Mouse (Mus musculus) layer of hippocampus, adult 2 months (tissue): ENCODE data around the gene Gorasp2. TPM values are rescaled to one million over a fixed set of nuclear protein-coding genes. Genes with fewer than 3 reads are reported as not detected.

Experiments used
- DNase-seq, 2 experiments: peaks; one replicate each; pipeline ENCODE4 v3.0.0; 2022; ENCODE audit warnings: low spot score in 2 of 2
- H3K27ac ChIP-seq: fragments of 200-600 bp; 2 replicates; pipeline ENCODE4 v1.8.1; 2022
- H3K4me3 ChIP-seq: fragments of 200-600 bp; 2 replicates; pipeline ENCODE4 v1.8.1; 2022; ENCODE audit warnings: mild to moderate bottlenecking
- CTCF ChIP-seq: fragments of 200-600 bp; conservative IDR thresholded peaks from 2 replicates; pipeline ENCODE4 v1.8.1; 2022; ENCODE audit warnings: antibody characterized with exemption, mild to moderate bottlenecking, moderate library complexity
- long read RNA-seq, 2 experiments: library from polyadenylated mRNA; stranded (forward); transcript quantifications; one replicate each; pipeline ENCODE4 v2.0.0; 2021; ENCODE audit warnings: borderline mapping rate in 2 of 2
- total RNA-seq, 2 experiments: library from RNA; stranded (reverse); gene quantifications; 2 replicates each; pipeline ENCODE4 v1.2.3; 2021

The Gorasp2 gene
- total RNA-seq, result 100 to 1,000 TPM; 105 to 108 TPM
- long read RNA-seq, experiment 1, transcript Gorasp2-201 (10 exons, 2,238 nt), result major isoform, 106 of 119 reads
- long read RNA-seq, experiment 1, partial matches to known transcripts, result 5 of 119 reads
- long read RNA-seq, experiment 1, other reads (novel, unspliced or antisense), result 8 of 119 reads
- long read RNA-seq, experiment 2, transcript Gorasp2-201 (10 exons, 2,238 nt), result major isoform, 142 of 158 reads
- long read RNA-seq, experiment 2, partial matches to known transcripts, result 10 of 158 reads
- long read RNA-seq, experiment 2, other reads (novel, unspliced or antisense), result 6 of 158 reads

DNA sequence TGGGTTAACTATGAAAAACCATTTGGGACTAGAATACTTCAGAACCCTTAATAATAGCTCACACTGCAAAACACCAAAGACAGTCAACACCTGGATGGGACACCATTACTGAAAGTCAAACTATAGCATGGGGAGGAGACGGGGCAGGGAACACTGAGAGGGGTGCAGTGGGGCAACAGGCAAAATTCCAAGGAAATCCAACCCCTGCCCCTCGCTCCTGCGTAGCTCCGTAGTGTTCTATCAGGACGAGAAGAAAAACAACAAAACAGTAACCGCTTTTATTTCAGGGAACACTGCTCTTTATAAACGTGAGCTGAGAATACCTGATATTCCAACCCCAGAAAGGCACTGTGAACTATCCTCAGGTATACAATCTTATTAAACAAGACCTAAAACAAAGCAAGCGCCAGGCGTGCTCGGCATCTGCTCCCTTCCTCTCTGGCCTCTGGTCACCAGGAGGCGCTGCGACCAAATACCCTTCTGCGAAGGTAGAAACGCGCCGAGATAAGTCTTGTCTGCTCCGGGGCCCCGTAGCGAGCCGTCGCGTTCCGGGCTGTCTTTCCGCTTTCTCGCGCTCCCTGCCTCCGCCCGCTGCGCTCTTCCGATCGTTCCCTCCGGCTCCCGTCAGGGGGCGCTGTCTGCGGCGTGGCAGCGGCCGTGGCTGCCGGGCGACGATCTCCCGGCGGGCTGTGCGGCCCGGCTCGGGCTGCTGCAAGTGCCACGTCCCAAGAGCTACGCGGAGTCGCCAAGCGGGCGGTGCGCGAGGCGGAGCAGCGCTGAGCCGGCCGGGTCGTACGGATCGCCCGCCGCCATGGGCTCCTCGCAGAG, at the start of gene Gorasp2:
Gorasp2 (plus strand) TSS at position 690 of the 828 bp plus-strand sequence.
- H3K27ac ChIP-seq, result peak within 1 kb of the TSS; percentile 97
- peak; percentile 98 for TF ChIP-seq CTCF

DNA sequence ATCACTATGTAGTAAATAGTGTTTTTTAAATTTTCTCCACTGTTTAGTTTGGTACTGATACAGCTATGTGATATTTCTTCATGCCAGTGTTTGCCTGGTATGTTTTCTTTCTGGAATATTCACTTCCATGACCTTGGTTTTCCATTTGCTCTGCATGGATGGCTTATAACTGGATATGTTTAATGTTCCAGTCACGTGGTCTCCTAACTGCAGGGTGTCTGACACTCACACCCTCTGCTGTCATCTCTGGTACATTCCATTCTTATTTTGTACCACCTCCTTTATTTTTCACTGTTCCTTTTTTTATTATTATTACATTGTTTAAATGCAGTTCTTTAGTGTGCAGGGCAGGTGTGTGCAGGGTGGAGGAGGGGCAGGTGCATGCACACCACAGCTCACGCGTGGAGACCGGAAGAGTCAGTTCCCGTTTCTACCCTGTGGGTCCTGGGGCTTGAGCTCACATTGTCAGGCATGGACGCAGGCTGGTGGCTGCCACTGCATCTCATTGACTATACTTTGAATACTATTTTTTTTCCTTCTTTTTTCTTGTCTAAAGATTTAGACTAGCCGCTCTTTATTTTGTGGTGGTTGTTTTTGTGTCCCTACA, 46.5 kb upstream of the Gorasp2 start:
- TF ChIP-seq CTCF, result no peak
- Histone ChIP-seq H3K4me3 (no peak overlapping the region), H3K27ac (no peak overlapping the region)
- DNase-seq, result no peak

More for the DNA sequence above, at the start of gene Gorasp2:
- peak; percentile 96 to 97 for DNase-seq
- peak within 1 kb of the TSS; percentile 96 for H3K4me3 ChIP-seq

DNA sequence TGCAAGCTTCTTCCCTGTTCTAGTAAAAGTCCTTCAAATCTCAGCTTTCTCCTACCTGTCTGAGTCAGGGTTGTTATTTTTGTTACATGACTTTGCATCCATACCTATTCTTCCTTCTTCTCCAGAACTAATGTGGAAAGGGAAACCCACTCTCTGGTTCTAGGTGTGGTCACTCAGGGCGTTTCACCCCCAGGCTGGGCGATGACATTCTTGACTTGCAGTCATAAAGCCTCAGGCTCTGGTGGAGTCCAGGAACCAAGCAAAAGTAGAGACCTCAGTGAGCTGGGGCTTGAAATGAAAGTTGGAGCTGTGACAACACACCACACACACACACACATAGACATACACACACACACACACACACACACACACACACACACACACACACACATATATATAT, 45.3 kb upstream of the Gorasp2 start:
- no peak for DNase-seq
- Histone ChIP-seq H3K27ac (no peak overlapping the region), H3K4me3 (no peak overlapping the region)
- no peak for TF ChIP-seq CTCF

DNA sequence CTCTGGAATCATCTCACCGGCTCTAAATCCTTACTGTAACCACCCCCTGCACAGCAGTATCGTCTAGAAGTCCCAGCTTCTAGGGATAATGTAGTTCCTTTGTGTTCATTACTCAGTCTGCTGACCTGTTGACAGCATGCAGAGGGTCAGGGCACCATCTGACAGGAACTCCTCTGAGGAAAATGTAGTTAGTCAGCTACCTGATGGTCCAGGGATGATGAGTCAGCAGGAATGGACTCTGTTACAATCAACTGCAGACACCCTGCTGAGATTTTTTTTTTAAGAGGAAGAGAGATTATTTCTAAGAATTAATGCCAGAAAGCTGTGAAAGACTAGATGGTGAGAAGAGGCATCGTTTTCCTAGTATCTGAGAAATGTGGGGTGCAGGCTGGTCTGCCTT, 44.8 kb upstream of the Gorasp2 start:
- Histone ChIP-seq H3K4me3 (no peak overlapping the region), H3K27ac (no peak overlapping the region)
- no peak for DNase-seq
- TF ChIP-seq CTCF, result no peak

DNA sequence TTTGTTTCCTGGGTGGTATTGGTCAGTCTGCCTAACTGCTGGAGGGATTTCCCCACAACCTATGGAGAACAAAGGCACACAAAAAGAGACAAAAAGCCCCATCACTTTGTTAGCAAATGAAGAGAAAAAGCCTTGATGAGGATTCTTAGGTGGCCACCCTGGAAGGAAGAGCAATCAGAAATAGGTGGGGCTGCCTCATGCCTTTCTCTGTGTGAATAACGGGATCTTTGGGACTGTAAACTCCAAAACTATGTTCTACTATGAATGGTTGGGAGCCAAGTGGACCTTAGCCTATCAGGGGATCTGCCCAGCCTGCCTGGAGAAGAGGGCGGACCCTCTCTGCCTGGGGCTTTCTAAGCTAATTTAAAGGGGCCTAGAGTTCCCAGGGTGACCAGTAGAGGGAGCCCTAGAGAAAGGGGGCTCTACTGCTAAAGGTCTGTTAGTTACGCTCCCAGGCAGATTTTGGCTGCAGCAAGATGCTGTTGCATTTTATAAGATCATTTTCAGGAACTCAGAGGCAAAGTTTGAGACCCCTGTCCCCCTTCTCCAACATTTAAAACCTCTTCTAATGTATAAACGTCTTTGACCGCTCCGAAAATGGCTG, 42.0 kb upstream of the Gorasp2 start:
- peak; percentile 73 for TF ChIP-seq CTCF
- no peak overlapping the region for H3K27ac ChIP-seq
- no peak for DNase-seq
- H3K4me3 ChIP-seq, result no peak overlapping the region

DNA sequence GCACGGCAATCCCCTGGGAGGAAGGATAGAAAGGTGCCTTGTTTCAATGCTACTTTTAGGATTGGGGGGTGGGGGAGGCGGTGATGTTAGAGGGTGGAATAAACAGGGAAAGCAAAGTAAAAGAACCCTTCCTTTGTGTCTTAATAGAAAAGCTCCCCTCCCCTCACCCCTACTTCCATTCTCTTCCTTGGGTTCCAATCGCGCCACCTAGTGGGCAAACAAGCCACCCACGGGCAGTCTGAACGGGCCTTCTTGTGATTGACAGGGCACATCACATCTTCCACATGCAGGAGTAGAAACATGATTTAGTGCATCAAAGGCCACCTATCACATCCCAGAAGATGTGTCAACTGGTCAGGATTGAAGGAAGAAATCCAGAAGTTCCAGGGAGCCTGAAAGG, 41.2 kb upstream of the Gorasp2 start:
- H3K27ac ChIP-seq, result no peak overlapping the region
- peak; percentile 74 to 81 for DNase-seq
- H3K4me3 ChIP-seq, result no peak overlapping the region

DNA sequence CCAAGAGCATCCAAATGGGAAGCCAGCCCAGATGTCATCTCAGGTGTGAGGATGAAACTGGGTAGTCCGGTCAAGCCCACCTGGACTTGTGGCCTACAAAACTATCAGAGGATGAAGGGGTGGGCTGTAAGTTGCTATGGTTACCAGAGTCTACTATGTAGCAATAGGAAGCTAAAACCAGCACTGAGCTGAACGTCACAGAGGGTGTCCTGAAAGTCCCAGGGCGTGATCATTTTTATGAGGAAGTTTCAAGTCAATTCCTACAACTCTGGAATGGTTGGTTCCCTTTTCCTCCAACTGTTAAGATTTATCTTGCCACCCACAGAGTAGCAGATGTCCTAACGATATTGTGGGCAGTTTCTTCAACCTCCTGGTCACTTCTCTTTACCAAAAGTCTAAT, 39.1 kb upstream of the Gorasp2 start:
- Histone ChIP-seq H3K27ac (no peak overlapping the region), H3K4me3 (no peak overlapping the region)
- TF ChIP-seq CTCF, result no peak
- no peak for DNase-seq

More for the DNA sequence above, 41.2 kb upstream of the Gorasp2 start:
- peak; percentile 84 for TF ChIP-seq CTCF

DNA sequence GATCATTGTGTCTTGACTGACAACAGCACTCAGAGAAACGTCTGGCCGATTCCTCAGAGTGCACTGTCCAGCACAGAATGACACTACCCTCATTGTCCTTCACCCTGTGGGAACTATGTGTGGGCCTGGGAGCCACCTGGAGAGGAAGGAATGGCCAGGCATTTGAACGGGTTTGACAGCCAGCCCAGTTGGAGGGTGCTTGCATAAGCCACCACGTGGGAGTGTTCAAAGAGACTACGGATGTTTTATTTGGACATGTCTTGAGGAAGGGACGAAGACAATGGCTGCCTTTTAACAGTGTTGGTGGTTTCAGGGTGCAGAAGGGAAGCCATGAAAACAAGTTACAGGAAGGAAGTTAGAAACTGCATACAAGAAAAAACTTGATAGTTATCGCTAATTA, 35.6 kb upstream of the Gorasp2 start:
- Histone ChIP-seq H3K27ac (no peak overlapping the region), H3K4me3 (no peak overlapping the region)
- DNase-seq, result no peak
- TF ChIP-seq CTCF, result no peak

DNA sequence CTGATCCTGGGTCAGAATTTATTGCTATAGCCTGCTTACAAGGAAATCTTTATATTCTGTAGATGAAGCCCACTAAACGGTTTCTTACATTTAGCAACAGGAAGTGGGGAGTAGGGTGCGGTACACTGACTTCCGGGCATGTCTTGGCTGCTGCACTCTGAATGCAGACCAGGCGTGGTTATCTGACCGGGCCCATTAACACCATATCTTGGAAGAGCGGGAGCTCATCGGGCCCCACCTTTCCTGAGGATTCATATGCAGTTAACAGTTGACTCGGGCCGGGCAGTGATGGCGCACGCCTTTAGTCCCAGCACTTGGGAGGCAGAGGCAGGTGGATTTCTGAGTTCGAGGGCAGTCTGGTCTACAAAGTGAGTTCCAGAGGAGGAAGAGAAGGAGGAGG, 33.0 kb upstream of the Gorasp2 start:
- Histone ChIP-seq H3K4me3 (no peak overlapping the region), H3K27ac (no peak overlapping the region)
- TF ChIP-seq CTCF, result no peak
- DNase-seq, result no peak

DNA sequence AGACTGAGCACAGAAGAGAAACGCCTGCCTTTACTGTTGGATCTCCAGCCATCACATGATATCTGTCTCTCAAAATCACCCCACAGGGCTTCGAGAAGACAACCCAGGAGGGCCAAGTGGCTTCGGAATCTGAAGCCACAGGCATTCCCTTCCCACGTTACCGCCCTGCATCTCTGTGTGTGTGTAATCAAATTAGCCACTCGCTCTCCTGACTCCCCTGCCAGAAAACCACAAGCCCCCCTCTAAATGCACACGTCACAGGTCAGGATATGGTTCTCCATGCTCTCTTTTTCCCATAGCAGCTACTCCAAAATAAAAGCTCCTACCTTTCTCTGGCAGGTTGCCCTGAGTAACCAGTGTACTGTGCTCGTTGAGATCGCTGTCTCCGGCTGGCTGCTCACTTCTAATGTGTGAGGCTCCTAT, 32.0 kb upstream of the Gorasp2 start:
- no peak overlapping the region for H3K27ac ChIP-seq
- DNase-seq, result peak in 1 of 2 experiments; percentile 3
- no peak overlapping the region for H3K4me3 ChIP-seq
- no peak for TF ChIP-seq CTCF

DNA sequence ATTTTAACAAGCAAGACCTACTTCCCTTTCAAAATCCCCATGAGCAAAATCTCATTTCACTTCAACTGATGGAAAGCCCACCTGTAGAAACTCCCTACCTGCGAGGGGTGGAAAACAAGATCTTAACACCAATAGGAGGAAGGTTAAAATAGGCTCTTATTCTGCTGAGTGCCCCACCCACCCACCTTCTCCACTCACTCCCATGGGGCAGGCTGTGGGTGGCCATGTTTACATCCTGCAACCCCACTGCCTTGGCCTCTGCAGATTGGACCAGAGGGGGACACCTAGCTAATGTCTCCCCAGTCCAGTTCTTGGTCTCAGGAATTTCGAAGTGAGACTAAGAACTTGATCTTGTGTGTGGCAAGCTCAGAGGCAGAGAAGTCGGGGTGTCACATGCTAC, 31.5 kb upstream of the Gorasp2 start:
- no peak for TF ChIP-seq CTCF
- no peak overlapping the region for H3K27ac ChIP-seq
- no peak for DNase-seq
- no peak overlapping the region for H3K4me3 ChIP-seq

DNA sequence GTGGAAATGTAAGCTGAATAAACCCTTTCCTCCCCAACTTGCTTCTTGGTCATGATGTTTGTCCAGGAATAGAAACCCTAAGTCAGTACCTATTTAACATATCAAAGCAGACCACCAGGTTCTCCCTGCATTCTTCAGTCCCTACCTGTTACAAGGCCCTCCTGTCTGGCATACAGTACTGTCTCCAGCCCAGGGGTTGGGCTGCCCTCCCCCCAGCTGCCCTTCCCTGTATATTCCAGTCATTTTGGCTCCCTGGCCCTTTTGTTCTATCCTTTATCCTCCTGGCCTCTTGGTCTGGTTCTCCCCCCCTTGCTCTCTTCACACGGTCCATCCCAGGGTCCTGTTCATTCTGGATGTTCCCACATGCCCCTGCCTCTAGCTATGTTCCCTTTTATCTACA, 30.1 kb upstream of the Gorasp2 start:
- no peak overlapping the region for H3K4me3 ChIP-seq
- TF ChIP-seq CTCF, result no peak
- no peak overlapping the region for H3K27ac ChIP-seq
- DNase-seq, result no peak

DNA sequence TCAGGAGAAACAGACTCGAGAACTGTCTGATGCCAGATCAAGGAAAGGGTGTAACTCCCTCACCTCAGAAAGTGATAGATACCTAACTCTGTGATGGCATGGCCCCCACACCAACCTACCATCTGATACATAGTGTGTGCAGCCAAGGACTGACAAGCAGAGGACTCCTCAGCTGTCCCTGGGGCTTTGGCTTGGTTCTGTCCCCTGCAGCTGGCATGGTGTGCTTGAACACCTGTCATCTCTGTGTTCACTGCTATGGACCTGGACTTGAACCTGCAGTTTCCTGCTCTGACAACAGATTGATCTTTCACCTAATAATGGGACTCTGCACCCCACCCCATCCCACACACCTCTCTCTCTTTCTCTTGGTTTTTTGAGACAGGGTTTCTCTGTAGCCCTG, 29.0 kb upstream of the Gorasp2 start:
- TF ChIP-seq CTCF, result no peak
- Histone ChIP-seq H3K27ac (no peak overlapping the region), H3K4me3 (no peak overlapping the region)
- no peak for DNase-seq
